Mouse (Mus musculus) forebrain, embryonic 11.5 days (tissue): Measurements from ENCODE around the gene Gfod1. TPM values are rescaled to one million over a fixed set of nuclear protein-coding genes. Genes with fewer than 3 reads are reported as not detected.

Experiments
- ATAC-seq: fragments of 200-750 bp; cut with Nextera tagmentation; replicated peaks from 2 replicates; pipeline ENCODE4 v1.8.0; 2017; ENCODE audit warnings: moderate TSS enrichment; ENCODE audit not compliant: low FRiP score
- DNase-seq: peaks from one replicate; pipeline ENCODE4 v3.0.0-alpha.2; 2017; ENCODE audit warnings: low spot score
- H3K27ac ChIP-seq: fragments of 300-500 bp; sonication (generic); 2 replicates; pipeline ENCODE4 v1.5.1; 2014; ENCODE audit warnings: low read depth, low read length
- H3K27me3 ChIP-seq: fragments of 300-500 bp; sonication (generic); 2 replicates; pipeline ENCODE4 v1.6.1; 2014; ENCODE audit warnings: mild to moderate bottlenecking, low read length, mixed read lengths; ENCODE audit not compliant: control insufficient read depth, insufficient read depth
- H3K36me3 ChIP-seq: fragments of 300-500 bp; sonication (generic); 2 replicates; pipeline ENCODE4 v1.6.1; 2014; ENCODE audit warnings: mild to moderate bottlenecking, low read length, moderate library complexity, mixed read lengths; ENCODE audit not compliant: control insufficient read depth, insufficient read depth
- H3K4me1 ChIP-seq: fragments of 300-500 bp; sonication (generic); replicated peaks from 2 replicates; pipeline ENCODE4 v1.6.1; 2014; ENCODE audit warnings: low read length, mixed read lengths; ENCODE audit not compliant: control insufficient read depth, insufficient read depth
- H3K4me2 ChIP-seq: fragments of 300-500 bp; sonication (generic); 2 replicates; pipeline ENCODE4 v1.6.1; 2014; ENCODE audit warnings: low read depth, mild to moderate bottlenecking, low read length, moderate library complexity, mixed read lengths; ENCODE audit not compliant: severe bottlenecking
- H3K4me3 ChIP-seq: fragments of 300-500 bp; sonication (generic); 2 replicates; pipeline ENCODE4 v1.5.1; 2014; ENCODE audit warnings: low read depth, low read length
- H3K9ac ChIP-seq: fragments of 300-500 bp; sonication (generic); 2 replicates; pipeline ENCODE4 v1.6.1; 2014; ENCODE audit warnings: low read length
- H3K9me3 ChIP-seq: fragments of 300-500 bp; sonication (generic); 2 replicates; pipeline ENCODE4 v1.6.1; 2016; ENCODE audit warnings: low read length, mixed read lengths; ENCODE audit not compliant: control insufficient read depth
- WGBS: fragments of 180-500 bp; shearing (Covaris S2); extraction: QIAGEN DNeasy Blood & Tissue Kit; methylation state at CpG from one replicate; pipeline ENCODE4 v1.1.7; 2014; 5-methylcytosine and 5-hydroxymethylcytosine counted together
- polyA plus RNA-seq: library from polyadenylated mRNA; unstranded; fragments of >200 nt; fragmentation: Nextera tagmentation; extraction: Ambion mirVana; gene quantifications from 2 replicates; pipeline ENCODE4 v1.2.1, GENCODE M21; 2014

Gfod1 gene
- polyA plus RNA-seq, 1 experiment from 2014 or later = 0.39 TPM

- 90% methylated on average over 3 of the region's 3 CpGs for WGBS
Observed at GRCm38 (mm10) chr13:43229767-43230166, 74.2 kb downstream of the Gfod1 start.

GRCm38 (mm10) chr13:43228141-43228540 lies 75.8 kb downstream of the Gfod1 start:
- DNase-seq (no peak), ATAC-seq (no peak)
- Histone ChIP-seq H3K4me1 (no peaks in the 10 kb centered on the region), H3K36me3 (no peaks in the 10 kb centered on the region), H3K27ac (no peak overlapping the region), H3K9ac (no peak overlapping the region), H3K4me3 (no peak overlapping the region), H3K4me2 (no peak overlapping the region), H3K9me3 (no peaks in the 10 kb centered on the region), H3K27me3 (no peaks in the 10 kb centered on the region)
- WGBS = 89% methylated on average over 6 of the region's 6 CpGs

More at GRCm38 (mm10) chr13:43229767-43230166, 74.2 kb downstream of the Gfod1 start:
- Histone ChIP-seq H3K27me3 (no peaks in the 10 kb centered on the region), H3K4me2 (no peak overlapping the region), H3K4me3 (no peak overlapping the region), H3K36me3 (no peaks in the 10 kb centered on the region), H3K9ac (no peak overlapping the region), H3K4me1 (no peaks in the 10 kb centered on the region), H3K27ac (no peak overlapping the region; the same call in 1 of the 2 replicates), H3K9me3 (no peaks in the 10 kb centered on the region)
- ATAC-seq (no peak), DNase-seq (no peak)

- no peak overlapping the region for H3K9ac ChIP-seq
- no peak for ATAC-seq
- H3K36me3 ChIP-seq = no peaks in the 10 kb centered on the region
- DNase-seq = no peak
- no peaks in the 10 kb centered on the region for H3K9me3 ChIP-seq
- no peak overlapping the region for H3K27ac ChIP-seq
- no peak overlapping the region for H3K4me2 ChIP-seq
- 73% methylated on average over 10 of the region's 10 CpGs for WGBS
- no peaks in the 10 kb centered on the region for H3K27me3 ChIP-seq
- no peaks in the 10 kb centered on the region for H3K4me1 ChIP-seq
- no peak overlapping the region for H3K4me3 ChIP-seq
Observed at GRCm38 (mm10) chr13:43226041-43226440, 77.9 kb downstream of the Gfod1 start.

- H3K4me3 ChIP-seq = no peak overlapping the region
- DNase-seq (no peak), ATAC-seq (no peak)
- H3K4me2 ChIP-seq = no peak overlapping the region
- no peaks in the 10 kb centered on the region for H3K9me3 ChIP-seq
- WGBS = 79% methylated on average over 5 of the region's 5 CpGs
- H3K27ac ChIP-seq = no peak overlapping the region
- no peaks in the 10 kb centered on the region for H3K27me3 ChIP-seq
- H3K9ac ChIP-seq = no peak overlapping the region
- H3K4me1 ChIP-seq = no peaks in the 10 kb centered on the region
- no peaks in the 10 kb centered on the region for H3K36me3 ChIP-seq
Observed at GRCm38 (mm10) chr13:43225161-43225560, 78.8 kb downstream of the Gfod1 start.

GRCm38 (mm10) chr13:43222084-43222483 lies 81.9 kb downstream of the Gfod1 start:
- ATAC-seq (no peak), DNase-seq (no peak)
- Histone ChIP-seq H3K4me3 (no peak overlapping the region), H3K27me3 (no peaks in the 10 kb centered on the region), H3K27ac (no peak overlapping the region), H3K36me3 (no peaks in the 10 kb centered on the region), H3K9ac (no peak overlapping the region), H3K4me2 (no peak overlapping the region), H3K9me3 (no peaks in the 10 kb centered on the region), H3K4me1 (no peaks in the 10 kb centered on the region; the same call in 1 of the 2 replicates)
- WGBS = 83% methylated on average over 1 of the region's 1 CpGs

- WGBS = 92% methylated on average over 6 of the region's 6 CpGs
- H3K4me1 ChIP-seq = no peaks in the 10 kb centered on the region; the same call in 1 of the 2 replicates
Observed at GRCm38 (mm10) chr13:43221290-43221689, 82.7 kb downstream of the Gfod1 start.

GRCm38 (mm10) chr13:43220635-43221034 lies 83.3 kb downstream of the Gfod1 start:
- H3K4me2 ChIP-seq = no peak overlapping the region
- no peaks in the 10 kb centered on the region for H3K9me3 ChIP-seq
- no peaks in the 10 kb centered on the region for H3K36me3 ChIP-seq
- 79% methylated on average over 1 of the region's 1 CpGs for WGBS
- H3K9ac ChIP-seq = no peak overlapping the region
- DNase-seq = no peak
- ATAC-seq = no peak
- peaks cover 2% of the 10 kb centered on the region; the same call in 1 of the 2 replicates for H3K4me1 ChIP-seq
- H3K4me3 ChIP-seq = no peak overlapping the region
- no peaks in the 10 kb centered on the region for H3K27me3 ChIP-seq
- H3K27ac ChIP-seq = no peak overlapping the region

More at GRCm38 (mm10) chr13:43221290-43221689, 82.7 kb downstream of the Gfod1 start:
- H3K9me3 ChIP-seq = no peaks in the 10 kb centered on the region
- no peak overlapping the region for H3K4me3 ChIP-seq
- ATAC-seq (no peak), DNase-seq (no peak)
- H3K36me3 ChIP-seq = no peaks in the 10 kb centered on the region
- H3K27ac ChIP-seq = no peak overlapping the region
- no peak overlapping the region for H3K4me2 ChIP-seq
- H3K27me3 ChIP-seq = no peaks in the 10 kb centered on the region
- no peak overlapping the region for H3K9ac ChIP-seq

GRCm38 (mm10) chr13:43218764-43219163 lies 85.2 kb downstream of the Gfod1 start:
- ATAC-seq (no peak), DNase-seq (no peak)
- Histone ChIP-seq H3K9me3 (no peaks in the 10 kb centered on the region), H3K4me3 (no peak overlapping the region), H3K36me3 (no peaks in the 10 kb centered on the region), H3K27ac (no peak overlapping the region), H3K4me2 (no peak overlapping the region), H3K27me3 (no peaks in the 10 kb centered on the region), H3K4me1 (peaks cover 8% of the 10 kb centered on the region; the same call in 1 of the 2 replicates), H3K9ac (no peak overlapping the region)
- WGBS = 80% methylated on average over 4 of the region's 4 CpGs

- peaks cover 8% of the 10 kb centered on the region; the same call in 1 of the 2 replicates for H3K4me1 ChIP-seq
- no peak overlapping the region for H3K4me2 ChIP-seq
- H3K9ac ChIP-seq = no peak overlapping the region
- DNase-seq (no peak), ATAC-seq (no peak)
- no peak overlapping the region for H3K4me3 ChIP-seq
- no peak overlapping the region for H3K27ac ChIP-seq
- no peaks in the 10 kb centered on the region for H3K27me3 ChIP-seq
- H3K9me3 ChIP-seq = no peaks in the 10 kb centered on the region
- WGBS = 68% methylated on average over 4 of the region's 4 CpGs
- no peaks in the 10 kb centered on the region for H3K36me3 ChIP-seq
Observed at GRCm38 (mm10) chr13:43218284-43218683, 85.7 kb downstream of the Gfod1 start.
